Mouse (Mus musculus) embryonic fibroblast, embryonic 13.5 days (primary cell): ENCODE data around the gene Cdh23. TPM values are rescaled to one million over a fixed set of nuclear protein-coding genes. Genes with fewer than 3 reads are reported as not detected.
"Not testable (repeated sequence)": the region's sequence is repeated elsewhere in the genome, so short reads cannot be mapped to it uniquely, and the experiment has no call there.

Experiments used
- H3K27ac ChIP-seq: 2 replicates; pipeline ENCODE4 v1.5.1; 2012; ENCODE audit warnings: low read length, control low read depth, inconsistent platforms; ENCODE audit not compliant: insufficient read depth
- H3K4me1 ChIP-seq: 2 replicates; pipeline ENCODE4 v1.6.1; 2011; ENCODE audit warnings: low read length; ENCODE audit not compliant: control insufficient read depth, insufficient read depth
- H3K4me3 ChIP-seq: 2 replicates; pipeline ENCODE4 v1.5.1; 2011; ENCODE audit warnings: mild to moderate bottlenecking, control low read depth, low read length; ENCODE audit not compliant: insufficient read depth
- CTCF ChIP-seq: IDR thresholded peaks from 2 replicates; pipeline ENCODE4 v1.5.1; 2011; ENCODE audit warnings: mild to moderate bottlenecking, control low read depth, low read length, moderate library complexity, borderline replicate concordance; ENCODE audit not compliant: insufficient read depth
- POLR2A ChIP-seq: IDR thresholded peaks from 2 replicates; pipeline ENCODE4 v1.6.1; 2011; ENCODE audit warnings: low read depth, mild to moderate bottlenecking, control low read depth, low read length, moderate library complexity
- polyA plus RNA-seq: library from polyadenylated mRNA; stranded (reverse); fragments of >200 nt; gene quantifications from 2 replicates; pipeline ENCODE4 v1.2.4, GENCODE M21; 2011; ENCODE audit warnings: low read depth; ENCODE audit not compliant: missing spikeins, insufficient read length

Cdh23 gene
- polyA plus RNA-seq = 0.53 and 0.86 TPM in 2 replicates

DNA sequence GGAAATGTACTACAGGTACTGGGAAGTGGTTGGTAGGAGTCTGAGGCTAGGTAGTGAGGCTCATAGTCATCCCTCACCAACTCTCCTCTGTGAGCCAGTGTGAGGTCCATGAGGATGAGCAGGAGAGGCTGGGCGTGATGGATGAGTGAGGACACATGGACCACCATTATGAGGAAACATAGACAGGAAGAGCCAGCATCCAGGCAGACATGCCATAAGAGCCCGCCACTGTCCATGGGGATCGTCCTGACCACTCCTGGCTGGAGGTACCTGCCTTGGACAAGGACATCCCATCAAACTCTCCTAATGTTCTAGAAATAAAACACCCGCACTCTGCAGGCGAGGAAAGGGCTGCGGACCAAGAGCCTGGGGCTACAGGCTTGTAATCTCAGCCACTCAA lies at the start of gene Cdh23:
Gene Cdh23 (minus strand): TSS at position 101 of the 400 bp plus-strand sequence.
- Histone ChIP-seq H3K4me1 (no peaks in the 10 kb centered on the region), H3K27ac (no peak within 1 kb of the TSS), H3K4me3 (no peak within 1 kb of the TSS)
- TF ChIP-seq CTCF (no peak), POLR2A (no peak)

DNA sequence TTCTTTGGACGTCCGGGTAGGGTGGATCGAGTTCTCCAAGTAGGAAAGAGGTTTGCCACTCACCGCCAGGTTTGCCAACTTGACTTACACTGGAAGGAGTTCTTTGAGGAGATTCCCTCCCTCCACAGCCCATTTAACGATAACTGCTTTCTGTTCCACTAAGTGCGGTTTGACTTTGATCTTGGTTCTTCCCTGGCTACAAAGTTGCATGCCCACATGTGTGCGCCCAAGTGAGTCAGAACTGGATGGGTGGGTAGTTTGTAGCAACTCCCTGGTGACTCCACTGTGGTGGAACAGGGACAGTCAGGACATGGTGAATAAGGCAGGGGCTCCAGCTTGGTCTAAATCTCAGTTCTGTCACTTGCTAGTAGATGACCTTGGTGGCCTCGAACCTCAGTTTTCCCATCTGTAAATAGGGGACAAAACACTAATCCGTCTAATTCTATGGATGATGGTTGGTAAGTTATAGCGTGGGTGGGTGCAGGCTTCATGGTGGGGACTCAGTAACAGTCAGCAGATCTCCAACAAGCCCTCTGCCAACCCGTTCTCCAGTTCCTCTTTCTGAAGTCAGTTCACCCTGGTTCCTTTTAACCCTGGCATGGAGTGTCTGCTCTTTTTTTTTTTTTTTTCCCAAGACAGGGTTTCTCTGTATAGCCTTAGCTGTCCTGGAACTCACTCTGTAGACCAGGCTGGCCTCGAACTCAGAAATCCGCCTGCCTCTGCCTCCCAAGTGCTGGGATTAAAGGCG lies 48.4 kb upstream of the Cdh23 start:
- Histone ChIP-seq H3K27ac (no peak overlapping the region), H3K4me3 (no peak overlapping the region), H3K4me1 (no peaks in the 10 kb centered on the region)
- TF ChIP-seq CTCF (no peak), POLR2A (no peak)

DNA sequence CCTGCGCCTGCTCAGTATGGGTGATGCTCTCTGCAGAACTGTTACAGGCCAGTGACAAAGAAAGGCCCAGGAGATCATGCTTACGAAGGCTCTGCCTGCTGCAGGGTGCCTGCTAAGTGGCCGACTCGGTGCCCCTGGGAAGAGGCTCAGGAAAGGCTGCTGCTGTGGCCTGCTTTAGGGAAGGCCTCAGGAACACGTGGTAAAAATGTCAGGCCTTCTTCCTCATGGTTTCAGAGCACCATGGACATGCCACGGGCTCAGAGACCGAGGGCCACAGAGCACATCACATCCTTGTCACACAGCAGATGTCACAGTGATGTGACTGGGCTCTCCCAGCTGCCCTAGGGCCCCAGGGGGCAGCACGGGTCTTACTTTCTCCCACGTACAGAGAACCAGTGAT lies 47.4 kb upstream of the Cdh23 start:
- Histone ChIP-seq H3K27ac (no peak overlapping the region), H3K4me3 (no peak overlapping the region), H3K4me1 (no peaks in the 10 kb centered on the region)
- TF ChIP-seq CTCF = no peak
- no peak for TF ChIP-seq POLR2A

DNA sequence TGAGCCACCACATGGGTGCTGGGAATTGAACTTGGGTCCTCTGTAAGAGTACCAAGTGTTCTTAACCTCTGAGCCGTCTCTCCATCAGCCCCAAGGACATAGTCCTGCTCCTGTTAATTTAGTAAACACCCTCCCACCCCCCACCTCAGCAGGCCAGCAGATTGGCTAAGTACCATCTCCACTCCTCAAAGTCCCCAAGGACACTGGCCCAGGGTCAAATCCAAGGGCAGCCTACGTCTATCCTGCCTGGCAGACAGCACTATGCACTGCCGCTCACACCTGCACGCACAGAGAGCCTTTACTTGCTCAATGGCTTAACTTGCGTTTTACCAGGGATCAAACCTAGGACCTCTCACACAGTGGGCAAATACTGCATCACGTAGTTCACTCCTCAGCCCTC lies 46.7 kb upstream of the Cdh23 start:
- Histone ChIP-seq H3K27ac (no peak overlapping the region), H3K4me1 (no peaks in the 10 kb centered on the region), H3K4me3 (no peak overlapping the region)
- no peak for TF ChIP-seq CTCF
- no peak for TF ChIP-seq POLR2A

DNA sequence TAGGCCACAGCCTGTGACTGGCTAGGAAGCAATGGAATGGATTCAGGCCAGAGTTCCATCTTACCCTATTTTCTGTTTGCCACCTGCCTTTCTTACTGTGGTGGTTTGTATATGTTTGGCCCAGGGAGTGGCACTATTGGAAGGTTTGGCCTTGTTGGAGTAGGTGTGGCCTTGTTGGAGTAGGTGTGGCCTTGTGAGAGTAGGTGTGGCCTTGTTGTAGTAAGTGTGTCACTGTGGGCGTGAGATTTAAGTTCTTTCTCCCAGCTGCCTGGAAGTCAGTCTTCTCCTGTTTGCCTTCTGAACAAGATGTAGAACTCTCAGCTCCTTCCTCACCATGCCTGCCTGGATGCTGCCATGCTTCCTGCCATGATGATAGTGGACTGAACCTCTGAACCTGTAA lies 46.0 kb upstream of the Cdh23 start:
- not testable (repeated sequence) for H3K27ac ChIP-seq, H3K4me3 ChIP-seq, H3K4me1 ChIP-seq

DNA sequence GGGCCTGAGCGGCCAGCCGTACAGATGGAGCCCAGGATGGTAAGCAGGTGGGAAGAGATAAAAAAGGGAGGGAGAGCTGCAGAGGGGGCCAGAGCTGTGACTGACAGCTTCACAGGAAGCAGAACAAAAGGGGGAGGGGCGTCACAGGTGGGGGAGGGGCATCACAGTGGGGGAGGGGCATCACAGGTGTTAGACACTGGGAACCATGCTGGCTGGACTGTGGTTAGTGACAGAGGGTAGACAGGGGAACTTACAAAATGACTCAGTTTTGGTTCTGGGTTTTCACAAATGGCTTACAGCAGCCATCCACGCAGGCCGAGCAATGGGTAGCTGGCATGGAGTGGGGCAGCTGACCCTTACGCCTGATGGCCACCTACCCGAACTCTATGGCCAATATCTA lies 45.1 kb upstream of the Cdh23 start:
- Histone ChIP-seq H3K4me3 (no peak overlapping the region), H3K27ac (no peak overlapping the region), H3K4me1 (no peaks in the 10 kb centered on the region)
- TF ChIP-seq CTCF (no peak), POLR2A (no peak)

DNA sequence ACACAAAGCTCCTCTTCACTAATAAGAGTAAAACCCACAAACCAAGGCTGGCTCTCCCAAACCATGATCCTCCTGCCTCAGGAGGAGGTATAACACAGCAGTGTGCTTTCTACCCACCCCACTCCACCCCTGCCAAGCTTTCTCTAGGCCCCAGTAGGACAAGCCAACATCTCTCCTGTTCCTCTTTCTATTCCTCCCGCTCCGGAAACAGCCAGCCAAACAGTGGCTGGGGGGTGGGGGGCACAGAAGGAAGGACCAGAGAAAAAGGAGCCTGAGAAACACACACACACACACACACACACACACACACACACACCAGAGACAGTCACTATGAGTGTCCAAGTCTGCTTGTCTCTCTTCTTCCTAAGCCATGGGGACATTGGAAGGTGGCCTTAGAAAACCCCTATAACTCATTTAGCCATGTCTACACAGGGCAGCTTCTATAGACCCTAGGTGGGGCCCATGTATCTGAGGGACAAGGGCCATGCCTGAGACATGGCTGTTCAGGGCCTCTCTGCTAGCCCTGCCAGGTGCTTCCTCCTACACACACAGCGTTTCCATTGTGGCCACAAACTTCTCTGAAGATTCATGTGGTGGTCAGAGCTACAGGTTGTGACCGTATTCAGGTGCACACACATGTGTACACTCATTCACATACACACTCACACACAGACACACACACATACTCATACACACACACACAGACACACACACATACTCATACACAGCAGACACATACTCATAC lies 43.5 kb upstream of the Cdh23 start:
- Histone ChIP-seq H3K4me1 (no peaks in the 10 kb centered on the region), H3K4me3 (no peak overlapping the region), H3K27ac (no peak overlapping the region)
- no peak for TF ChIP-seq CTCF
- no peak for TF ChIP-seq POLR2A

DNA sequence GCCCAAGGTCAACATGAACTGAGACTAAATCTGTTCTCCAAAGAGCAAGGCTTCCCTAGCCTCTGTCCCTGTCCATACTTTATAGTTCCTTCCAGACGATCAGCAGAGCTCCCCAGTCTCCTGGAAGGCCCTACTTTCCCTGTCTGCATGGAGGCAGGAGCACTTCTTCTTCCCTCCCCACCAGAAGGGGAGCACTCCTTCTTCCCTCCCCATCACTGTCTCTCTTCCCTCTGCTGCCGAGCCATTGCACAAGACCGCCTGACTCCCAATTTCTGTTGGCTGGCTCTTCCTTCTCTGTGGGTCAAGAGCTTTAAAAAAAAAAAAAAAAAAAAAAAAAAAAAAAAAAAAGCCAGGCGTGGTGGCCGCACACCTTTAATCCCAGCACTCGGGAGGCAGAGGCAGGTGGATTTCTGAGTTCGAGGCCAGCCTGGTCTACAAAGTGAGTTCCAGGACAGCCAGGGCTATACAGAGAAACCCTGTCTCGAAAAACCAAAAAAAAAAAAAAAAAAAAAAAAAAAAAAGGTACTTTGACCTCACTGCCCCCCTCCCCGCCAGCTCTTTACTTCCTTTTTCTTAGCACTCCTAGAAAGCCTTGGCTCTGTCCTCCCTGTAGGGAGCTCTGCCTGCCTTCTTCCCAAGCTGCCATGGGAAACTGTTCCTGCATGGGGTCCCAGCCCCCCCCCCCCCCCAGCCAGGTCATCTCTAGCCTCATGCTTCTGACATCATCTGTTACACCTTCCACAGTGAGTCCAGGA lies 41.8 kb upstream of the Cdh23 start:
- Histone ChIP-seq H3K27ac (no peak overlapping the region), H3K4me3 (no peak overlapping the region), H3K4me1 (no peaks in the 10 kb centered on the region)
- no peak for TF ChIP-seq CTCF
- TF ChIP-seq POLR2A = no peak

DNA sequence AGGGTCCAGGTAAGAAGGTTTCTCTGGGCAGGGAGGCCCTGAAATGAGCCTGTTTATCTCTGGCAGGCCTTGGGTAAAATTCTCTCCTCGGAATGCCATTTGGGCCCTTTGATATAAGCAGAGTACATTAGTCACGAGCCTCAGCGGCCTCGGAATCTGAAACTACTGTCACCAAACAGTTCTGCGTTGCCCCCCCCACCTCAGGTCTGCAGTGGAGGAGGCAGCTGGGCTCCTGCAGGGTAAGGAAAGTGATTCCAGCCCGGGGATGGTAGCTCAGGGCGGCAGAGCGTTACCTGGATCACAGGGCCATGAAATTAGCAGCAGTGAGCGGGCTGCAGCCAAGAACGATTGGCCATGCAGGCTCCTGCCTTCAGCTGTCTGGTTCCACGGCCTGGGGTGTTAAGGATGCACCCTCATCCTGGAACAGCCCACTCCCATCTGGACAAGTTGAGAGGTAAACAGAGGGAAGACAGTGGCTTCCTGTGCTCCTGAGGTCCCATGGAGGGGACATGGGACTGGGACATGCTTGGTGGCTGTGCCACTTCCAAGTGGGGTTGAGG lies 41.0 kb upstream of the Cdh23 start:
- Histone ChIP-seq H3K4me1 (no peaks in the 10 kb centered on the region), H3K4me3 (no peak overlapping the region), H3K27ac (no peak overlapping the region)
- TF ChIP-seq POLR2A = no peak
- TF ChIP-seq CTCF = no peak

DNA sequence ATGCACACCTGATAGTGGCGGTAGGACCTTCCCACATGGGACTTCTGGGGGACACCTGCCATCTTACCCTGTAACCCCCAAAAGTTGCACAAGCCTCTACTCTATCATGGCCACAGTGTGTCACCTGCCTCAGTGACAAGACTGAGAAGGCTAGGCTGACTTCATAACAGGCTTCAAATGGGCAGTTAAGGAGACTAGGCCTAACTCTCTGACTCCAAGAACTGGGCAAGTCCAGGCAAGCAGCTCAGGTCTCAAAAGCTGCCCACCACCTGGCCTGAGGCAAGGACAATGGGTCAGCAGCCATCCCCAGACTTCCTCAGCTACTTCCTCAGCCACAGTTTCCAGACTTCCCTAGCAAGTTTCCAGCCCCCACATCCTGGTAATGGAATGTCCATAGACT lies 39.4 kb upstream of the Cdh23 start:
- Histone ChIP-seq H3K4me1 (no peaks in the 10 kb centered on the region), H3K27ac (no peak overlapping the region), H3K4me3 (no peak overlapping the region)
- no peak for TF ChIP-seq CTCF
- no peak for TF ChIP-seq POLR2A
